Comparison of ENCODE assay signal across 24 mouse cellular contexts in genomic region chr6:124448959-124449667, GRCm38 (mm10). TPM values are rescaled to one million over a fixed set of nuclear protein-coding genes. Genes with fewer than 3 reads are reported as not detected.
DNase-seq lines count a peak whose midpoint lies in the region; ATAC-seq and TF ChIP-seq lines count a peak whose summit lies in the region.
"Had no signal": no experiment of that assay in that cellular context is flagged by ENCODE, and none has a peak within 500 bp of the region (broad histone marks: within the 10 kb centered on the region; RNA-seq: fewer than 3 reads in every experiment).

No protein-coding gene starts in this region.

- no peak overlapping the region for H3K9ac ChIP-seq in hindbrain, postnatal 0 days (replicated peaks; ENCODE audit: low read length)
- H3K9ac ChIP-seq in ES-E14 (ENCODE audit: insufficient read depth, low read depth, low read length, poor library complexity, severe bottlenecking), result peak overlapping the region; percentile 58; the same call in 1 of the 2 replicates
- H3K9ac ChIP-seq in liver, embryonic 13.5 days, result no peak overlapping the region
- H3K9ac ChIP-seq: heart, embryonic 13.5 days; hindbrain, embryonic 15.5 days; intestine, embryonic 15.5 days; midbrain, embryonic 12.5 days had no signal

- in situ Hi-C loops in ES-E14 (cut with MboI; ENCODE audit: low sequenced_read_pairs in 2 of 2, unreplicated experiment in 2 of 2), result no loop called here

- H3K4me1 ChIP-seq in hindbrain, postnatal 0 days (ENCODE audit: insufficient read depth, low read length), result no peaks in the 10 kb centered on the region
- H3K4me1 ChIP-seq in hindbrain, embryonic 10.5 days (replicated peaks), result no peaks in the 10 kb centered on the region
- H3K4me1 ChIP-seq in ES-E14 (ENCODE audit: control insufficient read depth in 2 of 2, insufficient read depth in 2 of 2, low read length in 2 of 2, poor library complexity in 1 of 2), result peaks cover 5 to 12% of the 10 kb centered on the region in 2 experiments
- H3K4me1 ChIP-seq in liver, embryonic 13.5 days (replicated peaks), result peaks cover 47% of the 10 kb centered on the region
- H3K4me1 ChIP-seq: forebrain, embryonic 10.5 days; heart, embryonic 13.5 days; hindbrain, embryonic 15.5 days; midbrain, embryonic 12.5 days had no signal

- TF ChIP-seq CTCF in hindbrain, postnatal 0 days (IDR thresholded peaks at IDR 0.05; ENCODE audit: low read depth), result no peak

- H3K4me2 ChIP-seq in hindbrain, postnatal 0 days (ENCODE audit: low read depth, low read length), result no peak overlapping the region
- no peak overlapping the region for H3K4me2 ChIP-seq in liver, embryonic 13.5 days
- H3K4me2 ChIP-seq: heart, embryonic 13.5 days; hindbrain, embryonic 15.5 days; intestine, embryonic 15.5 days; midbrain, embryonic 12.5 days had no signal

- no peak for DNase-seq in hindbrain, postnatal 0 days (ENCODE audit: low spot score)
- no peak for DNase-seq in hindbrain, embryonic 10.5 days (ENCODE audit: low spot score)
- DNase-seq in 416B (ENCODE audit: low read depth) (peak; percentile 69), ES-E14 (ENCODE audit: low read depth, low spot score) (no peak)
- no peak for DNase-seq in liver, embryonic 13.5 days
- no peak for DNase-seq in T-cell, adult 2 months (ENCODE audit: low spot score)
- no peak for DNase-seq in thymus, postnatal 36 days
- DNase-seq: adrenal gland, postnatal 25 days; cerebellum, adult 9-11 months; gastrocnemius, postnatal 25 days; heart, adult 2 months; heart, postnatal 14 days; layer of hippocampus, postnatal 36 days; lung, adult 2 months; lung, postnatal 14 days; thymus, adult 2 months had no signal

- H3K36me3 ChIP-seq in hindbrain, postnatal 0 days (ENCODE audit: insufficient read depth, low read length), result peaks cover 11% of the 10 kb centered on the region
- no peaks in the 10 kb centered on the region for H3K36me3 ChIP-seq in hindbrain, embryonic 10.5 days
- no peaks in the 10 kb centered on the region for H3K36me3 ChIP-seq in ES-E14 (ENCODE audit: control insufficient read depth, insufficient read depth, low read length, poor library complexity, severe bottlenecking)
- no peaks in the 10 kb centered on the region for H3K36me3 ChIP-seq in liver, embryonic 13.5 days
- H3K36me3 ChIP-seq: forebrain, embryonic 10.5 days; heart, embryonic 13.5 days; intestine, embryonic 15.5 days had no signal

- ATAC-seq in hindbrain, postnatal 0 days, result peak; percentile 31; the same call in 1 of the 2 replicates
- ATAC-seq in liver, embryonic 13.5 days (ENCODE audit: low read depth), result 0 out of 2 replicates have a peak, but pooled peaks have one; percentile 16
- ATAC-seq: forebrain, embryonic 16.5 days; intestine, embryonic 15.5 days had no signal

- H3K27ac ChIP-seq in hindbrain, postnatal 0 days, result no peak overlapping the region
- no peak overlapping the region for H3K27ac ChIP-seq in hindbrain, embryonic 10.5 days
- no peak overlapping the region; the same call in 1 of the 2 replicates for H3K27ac ChIP-seq in ES-E14 (ENCODE audit: insufficient read depth, low read depth, low read length, poor library complexity, severe bottlenecking)
- no peak overlapping the region for H3K27ac ChIP-seq in liver, embryonic 13.5 days
- H3K27ac ChIP-seq: forebrain, embryonic 10.5 days; heart, adult 2 months; heart, embryonic 13.5 days; hindbrain, embryonic 15.5 days; intestine, embryonic 15.5 days; midbrain, embryonic 12.5 days; stomach, postnatal 0 days had no signal

- H3K9me3 ChIP-seq in hindbrain, postnatal 0 days (ENCODE audit: low read length), result no peaks in the 10 kb centered on the region
- no peaks in the 10 kb centered on the region for H3K9me3 ChIP-seq in hindbrain, embryonic 10.5 days
- no peaks in the 10 kb centered on the region for H3K9me3 ChIP-seq in ES-E14 (ENCODE audit: control insufficient read depth, insufficient read depth, low read depth, low read length)
- no peaks in the 10 kb centered on the region for H3K9me3 ChIP-seq in liver, embryonic 13.5 days (replicated peaks)
- H3K9me3 ChIP-seq: forebrain, embryonic 10.5 days; heart, embryonic 13.5 days; hindbrain, embryonic 15.5 days; intestine, embryonic 15.5 days; midbrain, embryonic 12.5 days had no signal

- no peaks in the 10 kb centered on the region for H3K27me3 ChIP-seq in hindbrain, postnatal 0 days (ENCODE audit: insufficient read depth, low read length)
- no peaks in the 10 kb centered on the region for H3K27me3 ChIP-seq in hindbrain, embryonic 10.5 days (ENCODE audit: insufficient read depth, poor library complexity, severe bottlenecking)
- no peaks in the 10 kb centered on the region for H3K27me3 ChIP-seq in liver, embryonic 13.5 days
- H3K27me3 ChIP-seq: hindbrain, embryonic 15.5 days; intestine, embryonic 15.5 days; midbrain, embryonic 12.5 days had no signal

- H3K4me3 ChIP-seq in hindbrain, postnatal 0 days (ENCODE audit: low read length), result no peak overlapping the region
- H3K4me3 ChIP-seq in hindbrain, embryonic 10.5 days, result no peak overlapping the region
- peak overlapping the region; percentile 23 to 43; a peak in 3 of 4 replicates for H3K4me3 ChIP-seq in ES-E14 (ENCODE audit: insufficient read depth in 1 of 2, low read depth in 1 of 2, low read length in 2 of 2, poor library complexity in 1 of 2, severe bottlenecking in 1 of 2)
- H3K4me3 ChIP-seq in liver, embryonic 13.5 days (replicated peaks), result no peak overlapping the region
- H3K4me3 ChIP-seq: forebrain, embryonic 10.5 days; heart, adult 2 months; heart, embryonic 13.5 days; hindbrain, embryonic 15.5 days; intestine, embryonic 15.5 days; midbrain, embryonic 12.5 days had no signal

- 93% methylated on average over 16 of the region's 16 CpGs for WGBS in hindbrain, postnatal 0 days
- 93% methylated on average over 16 of the region's 16 CpGs for WGBS in hindbrain, embryonic 10.5 days
- 68% methylated on average over 16 of the region's 16 CpGs for WGBS in liver, embryonic 13.5 days (ENCODE audit: insufficient replicate concordance)

TF ChIP-seq in ES-E14, 5 proteins besides CTCF, POLR2A, EP300 and RAD21:
- TF ChIP-seq ZC3H11A (IDR thresholded peaks at IDR 0.05; ENCODE audit: borderline replicate concordance, low read depth, low read length) (no peak), MAFK (IDR thresholded peaks at IDR 0.05; ENCODE audit: insufficient read depth, low read depth, low read length) (no peak), ZNF384 (IDR thresholded peaks at IDR 0.05; ENCODE audit: low read depth, low read length) (no peak), CHD2 (IDR thresholded peaks at IDR 0.05; ENCODE audit: low read depth, low read length) (no peak)

RNA-seq across cellular contexts. Expression of gene Clstn3, which starts 15.5 kb away (rescaled TPM):
- 338 and 342 TPM in 2 replicates for total RNA-seq in hindbrain, postnatal 0 days (2014; rRNA removed)
- polyA plus RNA-seq in hindbrain, postnatal 0 days (2015; fragmentation: Nextera tagmentation; extraction: Ambion mirVana), result 171 and 184 TPM in 2 replicates
- polyA plus RNA-seq in hindbrain, embryonic 10.5 days (2016; fragmentation: Nextera tagmentation; extraction: Ambion mirVana), result 8.8 and 20.4 TPM in 2 replicates
- total RNA-seq in ES-E14 (2012; rRNA removed), result 37.0 and 79.2 TPM in 2 replicates
- 2.9 and 3.9 TPM in 2 replicates for polyA plus RNA-seq in liver, embryonic 13.5 days (2015; fragmentation: Nextera tagmentation; extraction: Ambion mirVana)
- total RNA-seq: monocyte, adult 5-6 weeks had no signal

RNA-seq across cellular contexts. Expression of gene Pex5, which starts 34.2 kb away (rescaled TPM):
- 74.4 and 80.8 TPM in 2 replicates for total RNA-seq in hindbrain, postnatal 0 days (2014; rRNA removed)
- polyA plus RNA-seq in hindbrain, postnatal 0 days (2015; fragmentation: Nextera tagmentation; extraction: Ambion mirVana), result 46.6 and 49.0 TPM in 2 replicates
- 46.9 and 51.7 TPM in 2 replicates for polyA plus RNA-seq in hindbrain, embryonic 10.5 days (2016; fragmentation: Nextera tagmentation; extraction: Ambion mirVana)
- 34.4 and 35.7 TPM in 2 replicates for total RNA-seq in ES-E14 (2012; rRNA removed)
- polyA plus RNA-seq in liver, embryonic 13.5 days (2015; fragmentation: Nextera tagmentation; extraction: Ambion mirVana), result 20.6 and 23.0 TPM in 2 replicates

RNA-seq across cellular contexts. Expression of gene C1rl, which starts 43.8 kb away (rescaled TPM):
- total RNA-seq in hindbrain, postnatal 0 days (2014; rRNA removed), result 0.31 and 0.68 TPM in 2 replicates
- 0.39 and 0.41 TPM in 2 replicates for polyA plus RNA-seq in hindbrain, postnatal 0 days (2015; fragmentation: Nextera tagmentation; extraction: Ambion mirVana)
- 0.14 and 0.47 TPM in 2 replicates for polyA plus RNA-seq in hindbrain, embryonic 10.5 days (2016; fragmentation: Nextera tagmentation; extraction: Ambion mirVana)
- 1.0 and 2.2 TPM in 2 replicates for total RNA-seq in ES-E14 (2012; rRNA removed)
- 6.1 and 7.0 TPM in 2 replicates for polyA plus RNA-seq in liver, embryonic 13.5 days (2015; fragmentation: Nextera tagmentation; extraction: Ambion mirVana)

Comparison
In these comparisons a context has a peak if more than half of its experiments do, and no peak if none do; other contexts are left out.
1. H3K4me3 ChIP-seq: peak in ES-E14 (2 of 2); none in hindbrain, postnatal 0 days (single experiment), hindbrain, embryonic 10.5 days (single experiment) and liver, embryonic 13.5 days (single experiment).